Mouse (Mus musculus): ENCODE results near the gene Patj. TPM values are rescaled to one million over a fixed set of nuclear protein-coding genes. Genes with fewer than 3 reads are reported as not detected.

The Patj gene
- total RNA-seq, 4 experiments from 2014 or later: 11.1 to 18.5 (median 13.2) TPM

DNA sequence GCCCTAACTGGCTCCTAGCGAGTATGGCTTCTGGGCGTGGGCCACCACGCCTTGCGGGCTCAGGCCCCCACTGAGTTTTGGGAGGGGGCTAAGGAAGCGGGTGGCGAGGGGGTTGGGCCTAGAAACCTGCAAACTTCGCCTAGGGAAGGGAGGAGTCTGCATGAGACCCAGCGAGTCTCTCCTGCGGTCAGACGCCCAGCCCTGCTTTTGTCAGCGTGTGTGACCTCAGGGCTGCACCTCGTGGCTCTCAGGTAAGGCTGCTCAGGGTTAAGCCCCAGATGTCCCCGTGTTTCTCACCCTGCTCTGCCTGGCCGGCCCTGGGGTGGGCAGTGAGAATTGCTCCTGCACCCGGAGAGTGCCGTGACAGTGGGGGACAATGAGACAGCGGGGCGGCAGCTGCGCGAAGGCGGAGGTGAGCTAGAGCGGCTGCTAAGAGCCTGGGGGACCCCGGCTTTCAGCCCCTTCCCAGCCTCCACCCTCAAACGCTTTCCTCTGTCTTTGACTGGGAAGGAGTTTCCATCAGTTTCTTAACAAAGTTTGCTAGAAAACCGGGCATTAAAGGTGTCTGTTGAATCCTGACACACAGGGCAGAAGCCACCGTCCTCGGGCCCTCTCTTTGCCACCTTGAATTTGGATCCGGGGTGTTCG lies 331.1 kb downstream of the Patj start, which contains the start of gene L1td1:
TSS of gene L1td1 (plus strand) at position 145 of the 648 bp plus-strand sequence.
- no peak for DNase-seq (ENCODE audit: low spot score)

DNA sequence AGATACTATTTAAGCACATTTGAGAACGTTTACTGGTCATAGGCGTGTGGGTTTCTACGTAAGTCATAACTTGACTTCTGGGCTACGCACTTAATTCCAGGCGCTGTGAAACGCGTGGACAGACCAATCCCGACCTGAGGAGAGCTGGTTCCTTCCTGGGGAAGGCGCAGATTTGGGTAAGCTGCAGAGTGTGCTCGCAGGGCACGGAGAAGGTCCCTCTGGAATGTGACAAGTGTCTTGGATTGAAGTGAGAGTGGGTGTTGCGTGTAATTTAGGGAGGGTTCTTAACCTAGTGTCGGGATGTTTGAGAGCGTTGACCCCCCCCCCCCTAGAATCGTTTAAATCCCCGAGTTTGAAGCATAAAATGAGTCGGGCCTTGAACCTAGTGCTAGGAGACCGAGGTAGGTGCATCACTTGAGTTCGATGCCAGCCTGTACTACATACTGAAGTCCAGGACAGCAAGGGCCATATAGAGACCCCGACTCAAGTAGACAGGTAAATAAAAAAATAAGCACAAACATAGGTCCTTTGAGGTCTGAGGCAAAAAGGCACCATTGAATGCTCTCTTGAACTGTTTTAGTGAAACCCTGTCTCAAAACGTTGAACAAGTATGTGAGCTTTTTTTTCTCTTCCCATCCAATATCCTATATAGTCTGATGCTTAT lies 331.8 kb downstream of the Patj start:
- no peak for DNase-seq (ENCODE audit: low spot score)

GRCm38 (mm10) chr4:98727959-98728347 lies 332.4 kb downstream of the Patj start:
- no peak for DNase-seq (ENCODE audit: low spot score)

DNA sequence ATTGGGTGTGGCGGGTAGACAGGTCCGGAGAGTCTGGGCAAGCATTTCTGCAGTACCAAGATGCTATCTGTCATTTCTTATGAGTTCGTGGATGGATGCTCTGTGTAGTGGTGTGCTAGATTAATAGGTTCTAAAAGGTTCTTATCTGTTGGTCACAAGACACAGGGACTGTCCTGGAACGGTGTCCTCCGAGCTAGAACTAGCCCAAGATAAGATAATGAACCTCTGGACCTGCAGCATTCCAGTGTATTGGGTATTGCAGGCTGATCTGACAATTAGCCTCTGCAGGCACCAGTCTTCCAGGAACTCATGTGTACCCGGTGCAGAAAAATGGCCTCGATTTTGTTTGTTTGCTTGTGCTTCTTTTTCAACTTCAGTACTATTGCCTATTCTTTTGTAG lies 333.1 kb downstream of the Patj start:
- no peak for DNase-seq (ENCODE audit: low spot score)

GRCm38 (mm10) chr4:98733660-98734059 lies 338.1 kb downstream of the Patj start:
- DNase-seq (ENCODE audit: low spot score): no peak

DNA sequence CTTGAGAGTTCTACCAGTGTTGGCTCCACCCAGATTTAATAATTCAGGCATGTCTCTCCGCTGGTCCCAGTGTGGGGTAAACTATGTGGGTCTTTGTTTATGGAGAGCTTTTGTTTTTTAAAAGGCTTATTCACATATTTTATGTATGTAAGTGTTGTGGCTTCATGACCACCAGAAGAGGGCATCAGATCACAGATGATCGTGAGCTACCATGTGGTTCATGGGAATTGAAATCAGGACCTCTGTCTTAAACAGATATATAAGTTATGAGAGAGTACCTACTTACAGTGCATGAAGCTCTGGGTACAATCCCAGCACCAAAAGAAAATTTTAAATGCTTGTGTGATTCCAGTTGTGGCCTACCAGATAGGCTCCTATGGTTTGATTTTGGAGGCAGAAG lies 344.2 kb downstream of the Patj start:
- DNase-seq (ENCODE audit: low spot score): no peak

DNA sequence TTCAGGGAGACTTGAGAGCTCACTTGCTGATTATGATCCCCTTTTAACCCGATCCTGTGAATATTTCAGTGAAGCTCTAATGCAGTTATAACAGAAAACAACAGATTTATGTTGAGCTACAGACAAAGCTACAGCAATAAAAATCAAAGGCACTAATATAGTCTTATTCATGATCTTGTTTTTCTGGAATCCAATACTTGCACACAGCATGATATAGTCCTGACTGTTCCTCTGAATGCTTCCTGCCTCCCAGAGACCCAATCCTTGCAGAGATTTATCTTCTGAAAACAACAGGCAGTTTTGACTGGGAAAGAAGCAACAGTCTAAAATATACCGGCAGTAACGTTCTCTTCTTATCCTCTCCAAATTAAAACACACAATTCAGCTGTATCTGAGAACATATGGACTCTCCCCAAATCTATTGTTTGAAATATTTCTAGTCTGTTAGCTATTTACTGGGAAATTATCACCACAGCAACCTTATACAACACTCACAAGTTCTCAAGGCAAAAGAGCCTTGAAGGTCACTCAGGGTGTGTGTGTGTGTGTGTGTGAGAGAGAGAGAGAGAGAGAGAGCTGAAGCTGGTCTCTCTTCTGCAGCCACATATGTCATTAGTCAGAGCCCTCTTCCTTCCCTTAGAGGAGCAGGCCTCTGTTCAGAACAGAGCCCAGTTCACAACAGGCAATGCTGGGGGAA lies 347.8 kb downstream of the Patj start:
- no peak for DNase-seq (ENCODE audit: low spot score)

- DNase-seq (ENCODE audit: low spot score): no peak
Observed at GRCm38 (mm10) chr4:98743906-98744210, 348.3 kb downstream of the Patj start.

GRCm38 (mm10) chr4:98754456-98754855 lies 358.9 kb downstream of the Patj start:
- DNase-seq (ENCODE audit: low spot score): no peak

DNA sequence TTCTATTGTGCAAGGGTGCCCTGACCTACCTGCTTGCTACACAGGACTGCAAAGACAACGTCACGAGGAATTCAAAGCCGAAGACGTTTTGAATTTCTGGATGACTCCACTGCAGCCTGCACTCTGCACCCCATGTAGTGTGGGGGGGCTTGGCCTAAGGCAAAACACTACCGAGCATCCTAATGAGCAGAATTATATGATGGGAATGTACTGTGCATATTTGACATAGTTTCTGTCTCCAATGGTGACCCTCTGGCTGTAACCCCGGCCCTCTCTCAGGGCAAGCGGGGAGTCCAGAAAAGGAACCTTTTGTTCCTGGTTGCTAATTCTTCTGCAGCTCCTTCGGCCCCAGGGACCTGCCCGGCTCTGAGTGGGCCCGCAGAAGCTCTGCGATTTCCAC lies 360.6 kb downstream of the Patj start:
- DNase-seq (ENCODE audit: low spot score): no peak

GRCm38 (mm10) chr4:98758012-98758821 lies 362.6 kb downstream of the Patj start:
- no peak for DNase-seq (ENCODE audit: low spot score)

GRCm38 (mm10) chr4:98758872-98759518 lies 363.4 kb downstream of the Patj start:
- no peak for DNase-seq (ENCODE audit: low spot score)

GRCm38 (mm10) chr4:98767134-98768133 lies 371.8 kb downstream of the Patj start:
- DNase-seq (ENCODE audit: low spot score): no peak

Small RNA genes lying within 50 kb of the gene (microRNA-seq; reads per million reads assigned to microRNA genes)
- gene Gm22625: not detected
- not detected for gene Gm26154

Other genes with a start within 250 kb of the Patj start
- 10 to 100 TPM; 45.5 to 50.5 (median 46.6) TPM for gene Tm2d1, start 12.5 kb upstream of the Patj start, total RNA-seq (2022)